Comparison of ENCODE assay signal across 19 mouse cellular contexts in genomic region chr11:104660599-104660998, GRCm38 (mm10). TPM values are rescaled to one million over a fixed set of nuclear protein-coding genes. Genes with fewer than 3 reads are reported as not detected.
DNase-seq lines count a peak whose midpoint lies in the region; ATAC-seq and TF ChIP-seq lines count a peak whose summit lies in the region.
"Had no signal": no experiment of that assay in that cellular context is flagged by ENCODE, and none has a peak within 500 bp of the region (broad histone marks: within the 10 kb centered on the region; RNA-seq: fewer than 3 reads in every experiment).

No protein-coding gene starts in this region.

- H3K9ac ChIP-seq in forebrain, postnatal 0 days = no peak overlapping the region
- no peak overlapping the region for H3K9ac ChIP-seq in forebrain, embryonic 15.5 days (replicated peaks)
- H3K9ac ChIP-seq in liver, embryonic 12.5 days = no peak overlapping the region
- H3K9ac ChIP-seq in CH12.LX (ENCODE audit: insufficient read depth, low read depth) = no peak overlapping the region
- no peak overlapping the region for H3K9ac ChIP-seq in liver, embryonic 14.5 days (replicated peaks)
- H3K9ac ChIP-seq: neural tube, embryonic 13.5 days had no signal

- 97% methylated on average over 4 of the region's 4 CpGs for WGBS in forebrain, postnatal 0 days
- 97% methylated on average over 4 of the region's 4 CpGs for WGBS in forebrain, embryonic 15.5 days
- 82% methylated on average over 4 of the region's 4 CpGs for WGBS in liver, embryonic 12.5 days (ENCODE audit: insufficient replicate concordance)
- 67% methylated on average over 4 of the region's 4 CpGs for WGBS in liver, embryonic 14.5 days (ENCODE audit: insufficient replicate concordance)

- in situ Hi-C loops in CH12.LX (cut with MboI; ENCODE audit: low pct_ligation_motif_present, low pct_unique_long_range_greater_than_20kb, low sequenced_read_pairs) = no loop called here

- TF ChIP-seq RAD21 in CH12.LX (IDR thresholded peaks at IDR 0.05; ENCODE audit: low read depth, low read length) = peak; percentile 3

- H3K4me1 ChIP-seq in forebrain, postnatal 0 days (ENCODE audit: insufficient read depth) = no peaks in the 10 kb centered on the region
- H3K4me1 ChIP-seq in forebrain, embryonic 15.5 days = no peaks in the 10 kb centered on the region
- peaks cover 37% of the 10 kb centered on the region for H3K4me1 ChIP-seq in liver, embryonic 12.5 days
- H3K4me1 ChIP-seq in CH12.LX (ENCODE audit: control insufficient read depth in 1 of 2, insufficient read depth in 2 of 2) = peaks cover 0 to 23% of the 10 kb centered on the region in 2 experiments; a peak in 2 of 4 replicates
- peaks cover 10 to 14% of the 10 kb centered on the region in 2 experiments for H3K4me1 ChIP-seq in liver, embryonic 14.5 days (replicated peaks; ENCODE audit: control insufficient read depth in 2 of 2, insufficient read depth in 2 of 2, low read length in 1 of 2)
- H3K4me1 ChIP-seq: neural tube, embryonic 13.5 days had no signal

- H3K4me2 ChIP-seq in forebrain, postnatal 0 days (ENCODE audit: low read depth) = no peak overlapping the region
- no peak overlapping the region for H3K4me2 ChIP-seq in forebrain, embryonic 15.5 days (replicated peaks)
- H3K4me2 ChIP-seq in liver, embryonic 12.5 days = peak overlapping the region; percentile 61
- H3K4me2 ChIP-seq in CH12.LX (ENCODE audit: insufficient read depth, low read depth, poor library complexity, severe bottlenecking) = no peak overlapping the region
- peak overlapping the region; percentile 59; the same call in 1 of the 2 replicates for H3K4me2 ChIP-seq in liver, embryonic 14.5 days (ENCODE audit: low read depth)
- H3K4me2 ChIP-seq: neural tube, embryonic 13.5 days had no signal

- H3K79me2 ChIP-seq in CH12.LX (replicated peaks; ENCODE audit: control insufficient read depth, extremely low read depth, insufficient read depth, poor library complexity, severe bottlenecking) = no peaks in the 10 kb centered on the region

- no peak for ATAC-seq in forebrain, postnatal 0 days
- no peak for ATAC-seq in forebrain, embryonic 15.5 days (replicated peaks)
- no peak for ATAC-seq in liver, embryonic 12.5 days
- no peak for ATAC-seq in liver, embryonic 14.5 days (ENCODE audit: insufficient read depth)
- ATAC-seq: midbrain, embryonic 16.5 days had no signal

- no peaks in the 10 kb centered on the region for H3K27me3 ChIP-seq in forebrain, postnatal 0 days (ENCODE audit: insufficient read depth, low read length)
- H3K27me3 ChIP-seq in forebrain, embryonic 15.5 days = no peaks in the 10 kb centered on the region
- no peaks in the 10 kb centered on the region; the same call in 1 of the 2 replicates for H3K27me3 ChIP-seq in liver, embryonic 12.5 days (replicated peaks)
- no peaks in the 10 kb centered on the region for H3K27me3 ChIP-seq in CH12.LX (replicated peaks)
- H3K27me3 ChIP-seq in liver, embryonic 14.5 days (ENCODE audit: control insufficient read depth, insufficient read depth, low read length) = no peaks in the 10 kb centered on the region
- H3K27me3 ChIP-seq: neural tube, embryonic 13.5 days had no signal

- no peak overlapping the region for H3K4me3 ChIP-seq in forebrain, postnatal 0 days (ENCODE audit: low read depth, low read length)
- no peak overlapping the region for H3K4me3 ChIP-seq in forebrain, embryonic 15.5 days
- H3K4me3 ChIP-seq in liver, embryonic 12.5 days = no peak overlapping the region
- no peak overlapping the region for H3K4me3 ChIP-seq in CH12.LX (replicated peaks in 1 of 3; ENCODE audit: low read depth in 2 of 3, low read length in 2 of 3, poor library complexity in 1 of 3)
- no peak overlapping the region for H3K4me3 ChIP-seq in liver, embryonic 14.5 days (ENCODE audit: insufficient read depth in 1 of 2, low read depth in 2 of 2, low read length in 2 of 2)
- H3K4me3 ChIP-seq: neural tube, embryonic 13.5 days had no signal

- DNase-seq in forebrain, postnatal 0 days = no peak
- DNase-seq in liver (no peak), CH12.LX (ENCODE audit: extremely low read depth) (no peak)
- no peak for DNase-seq in liver, embryonic 14.5 days (ENCODE audit: low read depth in 3 of 3, low spot score in 3 of 3)
- DNase-seq in urinary bladder, postnatal 4 days (ENCODE audit: low spot score in 2 of 2) = no peak
- DNase-seq in cerebellum, postnatal 4 days (ENCODE audit: low spot score in 2 of 2) = no peak
- DNase-seq: cerebellum, adult 9-11 months; heart, postnatal 36 days; layer of hippocampus, adult 9-11 months; left cerebral cortex, postnatal 4 days; lung, adult 2 months; right cerebral cortex, postnatal 4 days had no signal

- no peak overlapping the region for H3K27ac ChIP-seq in forebrain, postnatal 0 days (ENCODE audit: low read depth, low read length)
- no peak overlapping the region for H3K27ac ChIP-seq in forebrain, embryonic 15.5 days (replicated peaks)
- H3K27ac ChIP-seq in liver, embryonic 12.5 days = peak overlapping the region; percentile 7; the same call in 1 of the 2 replicates
- no peak overlapping the region for H3K27ac ChIP-seq in CH12.LX (ENCODE audit: insufficient read depth, low read depth)
- no peak overlapping the region for H3K27ac ChIP-seq in liver, embryonic 14.5 days
- H3K27ac ChIP-seq: neural tube, embryonic 13.5 days had no signal

- no peak for TF ChIP-seq POLR2A in CH12.LX (IDR thresholded peaks at IDR 0.05; ENCODE audit: low read depth, low read length)

- H3K36me3 ChIP-seq in forebrain, postnatal 0 days (ENCODE audit: insufficient read depth) = no peaks in the 10 kb centered on the region
- H3K36me3 ChIP-seq in forebrain, embryonic 15.5 days = no peaks in the 10 kb centered on the region
- H3K36me3 ChIP-seq in liver, embryonic 12.5 days = peaks cover 11% of the 10 kb centered on the region
- peaks cover 0 to 68% of the 10 kb centered on the region in 2 experiments for H3K36me3 ChIP-seq in CH12.LX (replicated peaks in 1 of 2; ENCODE audit: control insufficient read depth in 1 of 2, insufficient read depth in 1 of 2, low read length in 1 of 2)
- H3K36me3 ChIP-seq in liver, embryonic 14.5 days (replicated peaks; ENCODE audit: control insufficient read depth, insufficient read depth, low read depth) = no peaks in the 10 kb centered on the region
- H3K36me3 ChIP-seq: neural tube, embryonic 13.5 days had no signal

- H3K9me3 ChIP-seq in forebrain, postnatal 0 days (ENCODE audit: low read length) = no peaks in the 10 kb centered on the region
- no peaks in the 10 kb centered on the region for H3K9me3 ChIP-seq in forebrain, embryonic 15.5 days
- peaks cover 7% of the 10 kb centered on the region; the same call in 1 of the 2 replicates for H3K9me3 ChIP-seq in liver, embryonic 12.5 days (replicated peaks)
- peaks cover 11% of the 10 kb centered on the region for H3K9me3 ChIP-seq in CH12.LX (replicated peaks; ENCODE audit: low read length)
- no peaks in the 10 kb centered on the region; the same call in 1 of the 2 replicates for H3K9me3 ChIP-seq in liver, embryonic 14.5 days (ENCODE audit: control insufficient read depth, low read length)

- TF ChIP-seq EP300 in CH12.LX (IDR thresholded peaks at IDR 0.05; ENCODE audit: low read length) = no peak
- no peak for TF ChIP-seq EP300 in liver, embryonic 14.5 days (IDR thresholded peaks at IDR 0.05; ENCODE audit: low read depth)

- dilution Hi-C loops in CH12.LX (cut with MboI; ENCODE audit: extremely low pct_ligation_motif_present, extremely low pct_unique_long_range_greater_than_20kb, low sequenced_read_pairs) = no loop called here

- TF ChIP-seq CTCF in forebrain, postnatal 0 days (IDR thresholded peaks at IDR 0.05; ENCODE audit: low read depth) = 0 out of 2 replicates have a peak, but pooled peaks have one; percentile 1
- peak; percentile 36 to 45; a peak in 3 of 4 replicates for TF ChIP-seq CTCF in CH12.LX (conservative IDR thresholded peaks at IDR 0.05 in 1 of 2, IDR thresholded peaks at IDR 0.05 in 1 of 2; ENCODE audit: low read depth in 2 of 2, low read length in 2 of 2)
- TF ChIP-seq CTCF in liver, embryonic 14.5 days (IDR thresholded peaks at IDR 0.05; ENCODE audit: low read depth) = peak; percentile 46; the same call in 1 of the 2 replicates

TF ChIP-seq in CH12.LX, 34 proteins besides CTCF, POLR2A, EP300 and RAD21 (continues in another document):
- TF ChIP-seq KAT2A (IDR thresholded peaks at IDR 0.05; ENCODE audit: insufficient replicate concordance, low read length) = no peak
- TF ChIP-seq IRF4 (IDR thresholded peaks at IDR 0.05; ENCODE audit: low read depth, low read length) = no peak
- no peak for TF ChIP-seq MAZ (IDR thresholded peaks at IDR 0.05; ENCODE audit: low read depth, low read length)
- no peak for TF ChIP-seq TCF12 (IDR thresholded peaks at IDR 0.05; ENCODE audit: low read depth, low read length)
- TF ChIP-seq POLR2AphosphoS2 (IDR thresholded peaks at IDR 0.05; ENCODE audit: low read depth, low read length) = no peak
- no peak for TF ChIP-seq NRF1 (IDR thresholded peaks at IDR 0.05; ENCODE audit: low read depth, low read length)
- no peak for TF ChIP-seq ZKSCAN1 (IDR thresholded peaks at IDR 0.05; ENCODE audit: borderline replicate concordance, low read depth, low read length)
- TF ChIP-seq JUN (IDR thresholded peaks at IDR 0.05; ENCODE audit: insufficient read depth, low read depth, low read length) = no peak
- TF ChIP-seq E2F4 (IDR thresholded peaks at IDR 0.05; ENCODE audit: insufficient replicate concordance, low read depth, low read length) = no peak

RNA-seq across cellular contexts. Expression of gene Gm11639, which starts 24.9 kb away (rescaled TPM):
- under 0.01 and 0.05 TPM in 2 replicates for total RNA-seq in forebrain, postnatal 0 days (2014; rRNA removed)
- polyA plus RNA-seq in forebrain, postnatal 0 days (2015; fragmentation: Nextera tagmentation; extraction: Ambion mirVana) = 0.17 TPM in 1 of 2 replicates, not detected in the other
- 0.01 and 0.18 TPM in 2 replicates for polyA plus RNA-seq in forebrain, embryonic 15.5 days (2015; fragmentation: Nextera tagmentation; extraction: Ambion mirVana)
- 0.05 and 0.07 TPM in 2 replicates for polyA plus RNA-seq in liver, embryonic 12.5 days (2016; fragmentation: Nextera tagmentation; extraction: Ambion mirVana)
- total RNA-seq in CH12.LX (2012; rRNA removed) (0.21 and 0.29 TPM in 2 replicates), CH12.LX (2014; rRNA removed) (0.26 and 0.32 TPM in 2 replicates)
- 0.67 and 0.79 TPM in 2 replicates for polyA plus RNA-seq in CH12.LX (2012; ENCODE audit: insufficient read length, low read depth)
- polyA plus RNA-seq in liver, embryonic 14.5 days (2012; rRNA removed) = 0.01 and 0.02 TPM in 2 replicates
- polyA plus RNA-seq in liver, embryonic 14.5 days (2014; fragmentation: Nextera tagmentation; extraction: Ambion mirVana) = 0.04 and 0.06 TPM in 2 replicates
- total RNA-seq: megakaryocyte progenitor cell, adult 5-6 weeks had no signal
- polyA plus RNA-seq: gonadal fat pad, adult 2 months; kidney, embryonic 16.5 days; lung, adult 2 months; midbrain, embryonic 16.5 days; neural tube, embryonic 13.5 days had no signal

RNA-seq across cellular contexts. Expression of gene Itgb3, which starts 52.8 kb away (rescaled TPM):
- 1.2 and 1.9 TPM in 2 replicates for total RNA-seq in forebrain, postnatal 0 days (2014; rRNA removed)
- 0.47 and 0.71 TPM in 2 replicates for polyA plus RNA-seq in forebrain, postnatal 0 days (2015; fragmentation: Nextera tagmentation; extraction: Ambion mirVana)
- 0.60 and 0.61 TPM in 2 replicates for polyA plus RNA-seq in forebrain, embryonic 15.5 days (2015; fragmentation: Nextera tagmentation; extraction: Ambion mirVana)
- 33.1 and 36.4 TPM in 2 replicates for polyA plus RNA-seq in liver, embryonic 12.5 days (2016; fragmentation: Nextera tagmentation; extraction: Ambion mirVana)
- total RNA-seq in CH12.LX (2012; rRNA removed) = 1.8 and 3.0 TPM in 2 replicates
- total RNA-seq in CH12.LX (2014; rRNA removed) = 2.9 and 3.2 TPM in 2 replicates
- 9.5 and 11.0 TPM in 2 replicates for polyA plus RNA-seq in CH12.LX (2012; ENCODE audit: insufficient read length, low read depth)
- 10.1 and 11.2 TPM in 2 replicates for polyA plus RNA-seq in liver, embryonic 14.5 days (2012; rRNA removed)
- polyA plus RNA-seq in liver, embryonic 14.5 days (2014; fragmentation: Nextera tagmentation; extraction: Ambion mirVana) = 5.7 and 6.9 TPM in 2 replicates

Comparison
In these comparisons a context has a peak if more than half of its experiments do, and no peak if none do; other contexts are left out.
1. H3K4me2 ChIP-seq: peak in liver, embryonic 12.5 days (single experiment) and liver, embryonic 14.5 days (single experiment); none in forebrain, postnatal 0 days (single experiment), forebrain, embryonic 15.5 days (single experiment) and CH12.LX (single experiment).
2. Peak in every context shown above with its lines, with median percentiles within 50 percentile points of each other: CTCF ChIP-seq.